ENCODE assay signal across 11 mouse cellular contexts in genomic region chr8:72215060-72215459, GRCm38 (mm10). TPM values are rescaled to one million over a fixed set of nuclear protein-coding genes. Genes with fewer than 3 reads are reported as not detected.
DNase-seq lines count a peak whose midpoint lies in the region; ATAC-seq and TF ChIP-seq lines count a peak whose summit lies in the region.
"Had no signal": no experiment of that assay in that cellular context is flagged by ENCODE, and none has a peak within 500 bp of the region (broad histone marks: within the 10 kb centered on the region; RNA-seq: fewer than 3 reads in every experiment).

No protein-coding gene starts in this region.

- no peak for ATAC-seq in intestine, postnatal 0 days
- ATAC-seq in intestine, embryonic 16.5 days, result no peak
- ATAC-seq in forebrain, embryonic 15.5 days (replicated peaks), result no peak

- H3K27ac ChIP-seq in intestine, postnatal 0 days (ENCODE audit: low read depth, low read length), result no peak overlapping the region
- no peak overlapping the region for H3K27ac ChIP-seq in intestine, embryonic 16.5 days (ENCODE audit: low read length)
- no peak overlapping the region for H3K27ac ChIP-seq in ES-E14 (ENCODE audit: insufficient read depth, low read depth, low read length, poor library complexity, severe bottlenecking)
- H3K27ac ChIP-seq in forebrain, embryonic 15.5 days (replicated peaks), result no peak overlapping the region
- H3K27ac ChIP-seq: heart, embryonic 13.5 days had no signal

- TF ChIP-seq CTCF in intestine, postnatal 0 days (IDR thresholded peaks at IDR 0.05; ENCODE audit: low read depth), result peak; percentile 94

- H3K9me3 ChIP-seq in intestine, postnatal 0 days (ENCODE audit: control insufficient read depth), result no peaks in the 10 kb centered on the region
- no peaks in the 10 kb centered on the region for H3K9me3 ChIP-seq in intestine, embryonic 16.5 days (ENCODE audit: control insufficient read depth, low read length)
- no peaks in the 10 kb centered on the region for H3K9me3 ChIP-seq in ES-E14 (ENCODE audit: control insufficient read depth, insufficient read depth, low read depth, low read length)
- no peaks in the 10 kb centered on the region for H3K9me3 ChIP-seq in forebrain, embryonic 15.5 days
- H3K9me3 ChIP-seq: heart, embryonic 13.5 days had no signal

- H3K27me3 ChIP-seq in intestine, postnatal 0 days (replicated peaks; ENCODE audit: control insufficient read depth, insufficient read depth, low read length), result no peaks in the 10 kb centered on the region
- H3K27me3 ChIP-seq in intestine, embryonic 16.5 days (replicated peaks; ENCODE audit: control insufficient read depth, insufficient read depth, low read length), result no peaks in the 10 kb centered on the region
- peaks cover 8% of the 10 kb centered on the region; the same call in 1 of the 2 replicates for H3K27me3 ChIP-seq in forebrain, embryonic 15.5 days

- H3K9ac ChIP-seq in intestine, postnatal 0 days (ENCODE audit: low read depth, low read length), result no peak overlapping the region
- no peak overlapping the region for H3K9ac ChIP-seq in intestine, embryonic 16.5 days (ENCODE audit: low read depth, low read length)
- H3K9ac ChIP-seq in ES-E14 (ENCODE audit: insufficient read depth, low read depth, low read length, poor library complexity, severe bottlenecking), result no peak overlapping the region
- no peak overlapping the region for H3K9ac ChIP-seq in forebrain, embryonic 15.5 days (replicated peaks)
- H3K9ac ChIP-seq: heart, embryonic 13.5 days had no signal

- WGBS in intestine, postnatal 0 days, result 32% methylated on average over 2 of the region's 2 CpGs
- WGBS in intestine, embryonic 16.5 days, result 29% methylated on average over 2 of the region's 2 CpGs
- 25% methylated on average over 2 of the region's 2 CpGs for WGBS in forebrain, embryonic 15.5 days

- no peaks in the 10 kb centered on the region for H3K36me3 ChIP-seq in intestine, postnatal 0 days (ENCODE audit: control insufficient read depth, insufficient read depth)
- H3K36me3 ChIP-seq in intestine, embryonic 16.5 days (ENCODE audit: control insufficient read depth, insufficient read depth, low read length), result no peaks in the 10 kb centered on the region
- H3K36me3 ChIP-seq in ES-E14 (ENCODE audit: control insufficient read depth, insufficient read depth, low read length, poor library complexity, severe bottlenecking), result no peaks in the 10 kb centered on the region
- H3K36me3 ChIP-seq in forebrain, embryonic 15.5 days, result no peaks in the 10 kb centered on the region
- H3K36me3 ChIP-seq: heart, embryonic 13.5 days had no signal

- no peak overlapping the region for H3K4me3 ChIP-seq in intestine, postnatal 0 days (ENCODE audit: low read depth, low read length)
- H3K4me3 ChIP-seq in intestine, embryonic 16.5 days (ENCODE audit: low read length), result no peak overlapping the region
- H3K4me3 ChIP-seq in ES-E14 (ENCODE audit: insufficient read depth in 1 of 2, low read depth in 1 of 2, low read length in 2 of 2, poor library complexity in 1 of 2, severe bottlenecking in 1 of 2), result no peak overlapping the region
- H3K4me3 ChIP-seq in forebrain, embryonic 15.5 days, result no peak overlapping the region
- H3K4me3 ChIP-seq: heart, embryonic 13.5 days had no signal

- peaks cover 3% of the 10 kb centered on the region; the same call in 1 of the 2 replicates for H3K4me1 ChIP-seq in intestine, postnatal 0 days (replicated peaks; ENCODE audit: control insufficient read depth, insufficient read depth, low read length)
- H3K4me1 ChIP-seq in intestine, embryonic 16.5 days (ENCODE audit: control insufficient read depth, insufficient read depth, low read length), result no peaks in the 10 kb centered on the region
- H3K4me1 ChIP-seq in ES-E14 (ENCODE audit: control insufficient read depth in 2 of 2, insufficient read depth in 2 of 2, low read length in 2 of 2, poor library complexity in 1 of 2), result no peaks in the 10 kb centered on the region
- 0 out of 2 replicates have a peak, but pooled peaks cover under 1% of the 10 kb centered on the region for H3K4me1 ChIP-seq in forebrain, embryonic 15.5 days

- no peak overlapping the region for H3K4me2 ChIP-seq in intestine, postnatal 0 days (replicated peaks; ENCODE audit: low read depth)
- H3K4me2 ChIP-seq in intestine, embryonic 16.5 days (ENCODE audit: low read depth, low read length), result no peak overlapping the region
- H3K4me2 ChIP-seq in forebrain, embryonic 15.5 days (replicated peaks), result no peak overlapping the region
- H3K4me2 ChIP-seq: heart, embryonic 13.5 days had no signal

- no peak for DNase-seq in ES-E14 (ENCODE audit: low read depth, low spot score)
- peak; percentile 67 to 72 for DNase-seq in kidney, postnatal 25 days
- peak; percentile 49 to 71 for DNase-seq in spleen, adult 18-20 months
- DNase-seq in cerebellum, adult 11-12 months, result no peak
- DNase-seq in right cerebral cortex, postnatal 10 days (ENCODE audit: low spot score in 2 of 2), result no peak

- in situ Hi-C loops in ES-E14 (cut with MboI; ENCODE audit: low sequenced_read_pairs in 2 of 2, unreplicated experiment in 2 of 2), result no loop called here

TF ChIP-seq in ES-E14, 5 proteins besides CTCF, POLR2A, EP300 and RAD21:
- TF ChIP-seq HCFC1 (IDR thresholded peaks at IDR 0.05; ENCODE audit: borderline replicate concordance, insufficient read depth, low read length) (no peak), CHD2 (IDR thresholded peaks at IDR 0.05; ENCODE audit: low read depth, low read length) (no peak), ZC3H11A (IDR thresholded peaks at IDR 0.05; ENCODE audit: borderline replicate concordance, low read depth, low read length) (peak; percentile 70; the same call in 1 of the 2 replicates), MAFK (IDR thresholded peaks at IDR 0.05; ENCODE audit: insufficient read depth, low read depth, low read length) (no peak), ZNF384 (IDR thresholded peaks at IDR 0.05; ENCODE audit: low read depth, low read length) (no peak)

RNA-seq across cellular contexts. Expression of gene Gm11034, which starts 1.6 kb away (rescaled TPM):
- polyA plus RNA-seq in intestine, postnatal 0 days (2015; fragmentation: Nextera tagmentation; extraction: Ambion mirVana), result not detected in 2 replicates
- not detected in 2 replicates for polyA plus RNA-seq in intestine, embryonic 16.5 days (2015; fragmentation: Nextera tagmentation; extraction: Ambion mirVana)
- total RNA-seq in ES-E14 (2012; rRNA removed), result not detected in 2 replicates
- not detected in 2 replicates for polyA plus RNA-seq in forebrain, embryonic 15.5 days (2015; fragmentation: Nextera tagmentation; extraction: Ambion mirVana)
- total RNA-seq: left cerebral cortex, postnatal 10 days had no signal
- polyA plus RNA-seq: embryonic facial prominence, embryonic 11.5 days; heart, embryonic 13.5 days had no signal

RNA-seq across cellular contexts. Expression of gene Cib3, which starts 2.4 kb away (rescaled TPM):
- polyA plus RNA-seq in intestine, postnatal 0 days (2015; fragmentation: Nextera tagmentation; extraction: Ambion mirVana), result 0.16 and 0.27 TPM in 2 replicates
- polyA plus RNA-seq in intestine, embryonic 16.5 days (2015; fragmentation: Nextera tagmentation; extraction: Ambion mirVana), result not detected in 2 replicates
- total RNA-seq in ES-E14 (2012; rRNA removed), result 0.31 and 0.37 TPM in 2 replicates
- polyA plus RNA-seq in forebrain, embryonic 15.5 days (2015; fragmentation: Nextera tagmentation; extraction: Ambion mirVana), result not detected in 2 replicates
- total RNA-seq: left cerebral cortex, postnatal 10 days had no signal
- polyA plus RNA-seq: embryonic facial prominence, embryonic 11.5 days; heart, embryonic 13.5 days had no signal

RNA-seq across cellular contexts. Expression of gene Fam32a, which starts 4.5 kb away (rescaled TPM):
- polyA plus RNA-seq in intestine, postnatal 0 days (2015; fragmentation: Nextera tagmentation; extraction: Ambion mirVana), result 54.1 and 54.3 TPM in 2 replicates
- 71.7 and 76.3 TPM in 2 replicates for polyA plus RNA-seq in intestine, embryonic 16.5 days (2015; fragmentation: Nextera tagmentation; extraction: Ambion mirVana)
- 28.2 and 41.6 TPM in 2 replicates for total RNA-seq in ES-E14 (2012; rRNA removed)
- polyA plus RNA-seq in forebrain, embryonic 15.5 days (2015; fragmentation: Nextera tagmentation; extraction: Ambion mirVana), result 116 and 117 TPM in 2 replicates

RNA-seq across cellular contexts. Expression of gene Ap1m1, which starts 24.8 kb away (rescaled TPM):
- polyA plus RNA-seq in intestine, postnatal 0 days (2015; fragmentation: Nextera tagmentation; extraction: Ambion mirVana), result 54.0 and 56.9 TPM in 2 replicates
- 105 and 106 TPM in 2 replicates for polyA plus RNA-seq in intestine, embryonic 16.5 days (2015; fragmentation: Nextera tagmentation; extraction: Ambion mirVana)
- 15.9 and 21.2 TPM in 2 replicates for total RNA-seq in ES-E14 (2012; rRNA removed)
- polyA plus RNA-seq in forebrain, embryonic 15.5 days (2015; fragmentation: Nextera tagmentation; extraction: Ambion mirVana), result 248 and 252 TPM in 2 replicates

RNA-seq across cellular contexts. Expression of gene Hsh2d, which starts 25.6 kb away (rescaled TPM):
- 3.6 and 4.0 TPM in 2 replicates for polyA plus RNA-seq in intestine, postnatal 0 days (2015; fragmentation: Nextera tagmentation; extraction: Ambion mirVana)
- polyA plus RNA-seq in intestine, embryonic 16.5 days (2015; fragmentation: Nextera tagmentation; extraction: Ambion mirVana), result 2.5 and 2.7 TPM in 2 replicates
- total RNA-seq in ES-E14 (2012; rRNA removed), result 0.42 and 0.45 TPM in 2 replicates
- polyA plus RNA-seq in forebrain, embryonic 15.5 days (2015; fragmentation: Nextera tagmentation; extraction: Ambion mirVana), result not detected in 2 replicates
- total RNA-seq: left cerebral cortex, postnatal 10 days had no signal
- polyA plus RNA-seq: embryonic facial prominence, embryonic 11.5 days had no signal

Comparison
In these comparisons a context has a peak if more than half of its experiments do, and no peak if none do; other contexts are left out.
1. DNase-seq: peak in kidney, postnatal 25 days (2 of 2) and spleen, adult 18-20 months (2 of 2); none in ES-E14 (single experiment), cerebellum, adult 11-12 months (single experiment) and right cerebral cortex, postnatal 10 days (0 of 2).